Mouse (Mus musculus) lung, adult 18-20 months (tissue): ENCODE measurements around the gene Cnksr3.

Experiments used
- DNase-seq, 2 experiments: peaks; one replicate each; pipeline ENCODE4 v3.0.0; 2022; ENCODE audit warnings: mixed read lengths in 2 of 2

The Cnksr3 gene

GRCm38 (mm10) chr10:7076201-7076600 is 135.8 kb downstream of the Cnksr3 start:
- DNase-seq: peak; percentile 68 to 76

GRCm38 (mm10) chr10:7075661-7076060 is 136.4 kb downstream of the Cnksr3 start:
- DNase-seq: no peak

GRCm38 (mm10) chr10:7074231-7074630 is 137.8 kb downstream of the Cnksr3 start:
- no peak for DNase-seq

GRCm38 (mm10) chr10:7070924-7071323 is 141.1 kb downstream of the Cnksr3 start:
- DNase-seq: no peak

GRCm38 (mm10) chr10:7070100-7070835 is 141.8 kb downstream of the Cnksr3 start:
- no peak for DNase-seq

GRCm38 (mm10) chr10:7069090-7069489 is 142.9 kb downstream of the Cnksr3 start:
- no peak for DNase-seq
